8 mouse cellular contexts compared by ENCODE assay signal in the genomic region with DNA sequence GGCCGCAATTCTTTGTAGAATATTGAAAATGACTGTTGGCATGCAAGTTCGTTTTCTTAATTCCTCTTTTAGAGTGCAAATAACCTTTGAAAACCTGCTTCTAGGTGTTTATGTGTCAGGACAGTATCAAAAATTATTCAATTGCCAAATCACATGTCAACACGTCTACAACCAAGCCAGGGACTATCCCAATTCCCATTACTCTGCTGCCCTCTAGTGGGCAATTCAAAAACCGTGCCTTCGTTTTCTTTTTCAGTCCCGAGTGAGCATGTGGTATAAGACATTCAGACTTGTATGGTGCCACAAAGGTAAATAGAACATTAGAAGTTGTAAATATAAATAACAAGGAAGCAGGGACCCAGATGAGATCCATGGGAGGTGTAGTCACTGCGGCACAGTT.
A peak's percentile ranks its signal among the peaks of the same experiment; 100 is the strongest.
DNase-seq lines count a peak whose midpoint lies in the region; ATAC-seq and TF ChIP-seq lines count a peak whose summit lies in the region.

No protein-coding gene starts in this region.

- H3K27me3 ChIP-seq in intestine, embryonic 14.5 days (replicated peaks; ENCODE audit: control insufficient read depth, insufficient read depth, low read length): peaks cover 12% of the 10 kb centered on the region
- H3K27me3 ChIP-seq in intestine, embryonic 15.5 days (replicated peaks): no peaks in the 10 kb centered on the region; the same call in 1 of the 2 replicates
- peaks cover 13% of the 10 kb centered on the region; the same call in 1 of the 2 replicates for H3K27me3 ChIP-seq in forebrain, postnatal 0 days (ENCODE audit: insufficient read depth, low read length)
- peaks cover 2% of the 10 kb centered on the region; the same call in 1 of the 2 replicates for H3K27me3 ChIP-seq in midbrain, embryonic 11.5 days (ENCODE audit: control insufficient read depth, insufficient read depth, low read length)

- no peak for ATAC-seq in intestine, embryonic 14.5 days (replicated peaks; ENCODE audit: low FRiP score, low TSS enrichment, low read depth)
- ATAC-seq in intestine, embryonic 15.5 days: no peak
- peak; percentile 74 for ATAC-seq in forebrain, postnatal 0 days
- ATAC-seq in midbrain, embryonic 11.5 days (ENCODE audit: low FRiP score): no peak

- DNase-seq in intestine, embryonic 14.5 days (ENCODE audit: low spot score): peak; percentile 92
- DNase-seq in c-Kit-positive CD71-positive TER-119-positive erythroid progenitor cells, embryonic 14.5 days (ENCODE audit: low spot score): peak; percentile 44
- DNase-seq in forebrain, postnatal 0 days: peak; percentile 94
- peak; percentile 95 for DNase-seq in hindlimb bud, embryonic 11.5 days (ENCODE audit: extremely low spot score, low read depth, low spot score)
- peak; percentile 17 to 68 for DNase-seq in left cerebral cortex, adult 8-10 months (ENCODE audit: low spot score in 2 of 2)
- DNase-seq in midbrain, embryonic 11.5 days (ENCODE audit: low spot score, missing footprints): peak; percentile 99
- peak; percentile 32 for DNase-seq in telencephalon, adult 2 months (ENCODE audit: low read depth, low spot score)

- no peak overlapping the region for H3K4me2 ChIP-seq in intestine, embryonic 14.5 days (ENCODE audit: low read length)
- no peak overlapping the region for H3K4me2 ChIP-seq in intestine, embryonic 15.5 days (replicated peaks)
- no peak overlapping the region for H3K4me2 ChIP-seq in forebrain, postnatal 0 days (ENCODE audit: low read depth)
- H3K4me2 ChIP-seq in midbrain, embryonic 11.5 days: no peak overlapping the region

- H3K9ac ChIP-seq in intestine, embryonic 14.5 days (ENCODE audit: low read length): no peak overlapping the region
- no peak overlapping the region for H3K9ac ChIP-seq in intestine, embryonic 15.5 days
- no peak overlapping the region for H3K9ac ChIP-seq in forebrain, postnatal 0 days
- no peak overlapping the region for H3K9ac ChIP-seq in midbrain, embryonic 11.5 days (ENCODE audit: low read length)

- no peak overlapping the region for H3K4me3 ChIP-seq in intestine, embryonic 14.5 days (ENCODE audit: low read depth, low read length)
- no peak overlapping the region for H3K4me3 ChIP-seq in intestine, embryonic 15.5 days (replicated peaks)
- H3K4me3 ChIP-seq in forebrain, postnatal 0 days (ENCODE audit: low read depth, low read length): no peak overlapping the region
- H3K4me3 ChIP-seq in midbrain, embryonic 11.5 days (ENCODE audit: low read depth, low read length): no peak overlapping the region

- no peaks in the 10 kb centered on the region for H3K9me3 ChIP-seq in intestine, embryonic 14.5 days (ENCODE audit: control insufficient read depth, low read length)
- no peaks in the 10 kb centered on the region for H3K9me3 ChIP-seq in intestine, embryonic 15.5 days
- no peaks in the 10 kb centered on the region for H3K9me3 ChIP-seq in forebrain, postnatal 0 days (ENCODE audit: low read length)
- H3K9me3 ChIP-seq in midbrain, embryonic 11.5 days (ENCODE audit: control insufficient read depth, low read length): no peaks in the 10 kb centered on the region

- peak; percentile 94 for TF ChIP-seq CTCF in forebrain, postnatal 0 days (IDR thresholded peaks at IDR 0.05; ENCODE audit: low read depth)

- no peaks in the 10 kb centered on the region for H3K4me1 ChIP-seq in intestine, embryonic 14.5 days (replicated peaks; ENCODE audit: control insufficient read depth, insufficient read depth, low read length)
- H3K4me1 ChIP-seq in intestine, embryonic 15.5 days (replicated peaks): no peaks in the 10 kb centered on the region
- H3K4me1 ChIP-seq in forebrain, postnatal 0 days (ENCODE audit: insufficient read depth): no peaks in the 10 kb centered on the region
- H3K4me1 ChIP-seq in midbrain, embryonic 11.5 days (ENCODE audit: control insufficient read depth, insufficient read depth, low read length): peaks cover 20% of the 10 kb centered on the region

- no peaks in the 10 kb centered on the region for H3K36me3 ChIP-seq in intestine, embryonic 14.5 days (ENCODE audit: control insufficient read depth, insufficient read depth, low read length)
- H3K36me3 ChIP-seq in intestine, embryonic 15.5 days: no peaks in the 10 kb centered on the region
- H3K36me3 ChIP-seq in forebrain, postnatal 0 days (ENCODE audit: insufficient read depth): no peaks in the 10 kb centered on the region
- no peaks in the 10 kb centered on the region for H3K36me3 ChIP-seq in midbrain, embryonic 11.5 days (ENCODE audit: control insufficient read depth, insufficient read depth, low read length)

- 14% methylated on average over 7 of the region's 7 CpGs for WGBS in intestine, embryonic 14.5 days
- 13% methylated on average over 7 of the region's 7 CpGs for WGBS in intestine, embryonic 15.5 days
- 12% methylated on average over 7 of the region's 7 CpGs for WGBS in forebrain, postnatal 0 days
- WGBS in midbrain, embryonic 11.5 days: 21% methylated on average over 7 of the region's 7 CpGs

- no peak overlapping the region for H3K27ac ChIP-seq in intestine, embryonic 14.5 days (ENCODE audit: low read depth)
- H3K27ac ChIP-seq in intestine, embryonic 15.5 days: no peak overlapping the region
- H3K27ac ChIP-seq in forebrain, postnatal 0 days (ENCODE audit: low read depth, low read length): no peak overlapping the region
- H3K27ac ChIP-seq in midbrain, embryonic 11.5 days (ENCODE audit: low read depth, low read length): no peak overlapping the region

Comparison
In these comparisons a context has a peak if more than half of its experiments do, and no peak if none do; other contexts are left out.
1. DNase-seq: peak in every context shown above with its lines; median percentile 99 in midbrain, embryonic 11.5 days; 95 in hindlimb bud, embryonic 11.5 days; 94 in forebrain, postnatal 0 days; 92 in intestine, embryonic 14.5 days; 44 in c-Kit-positive CD71-positive TER-119-positive erythroid progenitor cells, embryonic 14.5 days; 42 in left cerebral cortex, adult 8-10 months; 32 in telencephalon, adult 2 months.